Comparison of ENCODE assay signal across 9 mouse cellular contexts in genomic region chr14:27741248-27741916, GRCm38 (mm10).
DNase-seq lines count a peak whose midpoint lies in the region; ATAC-seq lines count a peak whose summit lies in the region.
"Had no signal": no experiment of that assay in that cellular context is flagged by ENCODE, and none has a peak within 500 bp of the region (broad histone marks: within the 10 kb centered on the region; RNA-seq: fewer than 3 reads in every experiment).

No protein-coding gene starts in this region.

- H3K27me3 ChIP-seq in liver, embryonic 12.5 days (replicated peaks) = 0 out of 2 replicates have a peak, but pooled peaks cover 3% of the 10 kb centered on the region
- H3K27me3 ChIP-seq in embryonic facial prominence, embryonic 10.5 days (replicated peaks; ENCODE audit: low read depth, poor library complexity, severe bottlenecking) = no peaks in the 10 kb centered on the region
- H3K27me3 ChIP-seq: embryonic facial prominence, embryonic 15.5 days had no signal

- WGBS in liver, embryonic 12.5 days (ENCODE audit: insufficient replicate concordance) = 24% methylated on average over 3 of the region's 3 CpGs
- 29% methylated on average over 3 of the region's 3 CpGs for WGBS in embryonic facial prominence, embryonic 10.5 days

- peak; percentile 48 for DNase-seq in liver
- DNase-seq in adrenal gland, postnatal 4 days (ENCODE audit: low spot score in 2 of 2) = peak; percentile 12 to 54
- peak; percentile 70 for DNase-seq in embryonic facial prominence, embryonic 10.5 days (ENCODE audit: low spot score)
- peak; percentile 66 for DNase-seq in hindlimb bud, embryonic 11.5 days (ENCODE audit: extremely low spot score, low read depth, low spot score)
- DNase-seq in left cerebral cortex, postnatal 36 days (ENCODE audit: low spot score in 2 of 2) = peak; percentile 68 to 80
- peak; percentile 58 for DNase-seq in naive thymus-derived CD4-positive, alpha-beta T cell, adult 2 months (ENCODE audit: low read depth)
- DNase-seq in thymus, postnatal 4 days = peak; percentile 70

- no peaks in the 10 kb centered on the region for H3K9me3 ChIP-seq in liver, embryonic 12.5 days (replicated peaks)
- H3K9me3 ChIP-seq in embryonic facial prominence, embryonic 10.5 days = no peaks in the 10 kb centered on the region
- H3K9me3 ChIP-seq: embryonic facial prominence, embryonic 15.5 days had no signal

- H3K36me3 ChIP-seq in liver, embryonic 12.5 days = no peaks in the 10 kb centered on the region
- H3K36me3 ChIP-seq in embryonic facial prominence, embryonic 10.5 days (replicated peaks) = no peaks in the 10 kb centered on the region
- H3K36me3 ChIP-seq: embryonic facial prominence, embryonic 15.5 days had no signal

- H3K27ac ChIP-seq in liver, embryonic 12.5 days = no peak overlapping the region
- no peak overlapping the region for H3K27ac ChIP-seq in embryonic facial prominence, embryonic 10.5 days (replicated peaks)
- H3K27ac ChIP-seq: embryonic facial prominence, embryonic 15.5 days had no signal

- no peak overlapping the region for H3K4me2 ChIP-seq in liver, embryonic 12.5 days
- H3K4me2 ChIP-seq: embryonic facial prominence, embryonic 15.5 days had no signal

- ATAC-seq in liver, embryonic 12.5 days = no peak

- no peaks in the 10 kb centered on the region for H3K4me1 ChIP-seq in liver, embryonic 12.5 days
- 0 out of 2 replicates have a peak, but pooled peaks cover 6% of the 10 kb centered on the region for H3K4me1 ChIP-seq in embryonic facial prominence, embryonic 10.5 days
- H3K4me1 ChIP-seq: embryonic facial prominence, embryonic 15.5 days had no signal

- H3K9ac ChIP-seq in liver, embryonic 12.5 days = no peak overlapping the region
- H3K9ac ChIP-seq: embryonic facial prominence, embryonic 15.5 days had no signal

- intact Hi-C loops in left cerebral cortex, postnatal 36 days (cut with DNase I) = loop anchor here (2.0 kb wide), 1 partner anchor 145 kb away; no protein-coding TSS in a partner anchor

- H3K4me3 ChIP-seq in liver, embryonic 12.5 days = no peak overlapping the region
- H3K4me3 ChIP-seq in embryonic facial prominence, embryonic 10.5 days = no peak overlapping the region
- H3K4me3 ChIP-seq: embryonic facial prominence, embryonic 15.5 days had no signal
